Mouse (Mus musculus) right cerebral cortex, postnatal 14 days (tissue): ENCODE data around the gene Unc80.
A peak's percentile ranks its signal among the peaks of the same experiment; 100 is the strongest.
"Not testable (repeated sequence)": the region's sequence is repeated elsewhere in the genome, so short reads cannot be mapped to it uniquely, and the experiment has no call there.

ENCODE experiments used
- DNase-seq: peaks from one replicate; pipeline ENCODE4 v3.0.0; 2022

Unc80 gene

GRCm38 (mm10) chr1:66638177-66638576 is 170.0 kb downstream of the Unc80 start:
- DNase-seq, result no peak

DNA sequence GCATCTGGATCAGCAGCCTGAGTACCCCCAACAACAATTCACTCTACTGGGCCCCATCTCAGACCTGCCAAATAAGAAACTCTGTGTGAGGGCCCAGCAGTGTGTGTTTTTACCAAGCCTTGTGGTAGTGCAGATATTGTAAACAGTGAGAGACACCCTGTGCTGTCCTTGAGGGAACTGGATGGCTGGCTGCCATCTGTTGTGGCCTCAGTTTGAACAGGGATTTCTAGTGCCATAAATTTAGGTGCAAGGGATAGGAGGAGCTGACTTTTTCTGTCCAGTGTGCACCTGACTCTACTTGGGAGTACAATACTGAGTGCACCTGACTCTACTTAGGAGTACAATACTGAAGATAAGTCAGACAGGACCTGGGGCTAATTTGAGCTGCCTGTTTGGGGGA is 178.7 kb downstream of the Unc80 start:
- no peak for DNase-seq

- peak; percentile 14 for DNase-seq
These were observed 181.4 kb downstream of the Unc80 start for GRCm38 (mm10) chr1:66649568-66649967.

- no peak for DNase-seq
These were observed 181.8 kb downstream of the Unc80 start for GRCm38 (mm10) chr1:66650006-66650405.

DNA sequence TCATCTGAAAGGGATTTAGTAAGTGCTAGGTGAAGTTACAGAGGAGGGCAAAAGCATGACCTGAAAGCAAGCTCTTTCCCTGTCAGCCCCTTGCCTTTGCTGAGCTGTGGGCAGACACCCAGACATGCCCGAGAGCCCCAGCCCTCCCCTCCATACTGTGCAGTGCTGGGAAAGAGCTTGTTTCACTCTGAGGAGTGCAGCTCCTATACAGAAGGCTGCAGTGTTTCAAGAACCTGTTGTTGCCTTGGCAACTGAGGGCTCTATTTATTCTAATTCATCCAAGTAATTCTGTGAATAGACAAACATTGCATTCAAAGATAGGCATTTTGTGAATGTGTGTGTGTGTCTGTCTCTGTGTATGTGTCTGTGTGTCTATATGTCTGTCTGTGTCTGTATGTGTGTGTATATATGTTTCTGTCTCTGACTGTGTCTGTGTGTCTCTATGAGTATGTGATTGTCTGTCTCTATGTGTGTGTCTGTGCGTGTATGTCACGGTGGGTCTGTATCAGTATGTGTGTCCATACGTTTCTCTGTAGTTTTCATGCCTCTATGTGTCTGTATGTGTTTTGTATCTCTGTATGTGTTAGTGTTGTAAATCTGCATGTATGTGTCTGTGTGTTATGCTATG is 187.1 kb downstream of the Unc80 start:
- peak; percentile 15 for DNase-seq

GRCm38 (mm10) chr1:66655747-66656119 is 187.6 kb downstream of the Unc80 start:
- DNase-seq, result no peak

DNA sequence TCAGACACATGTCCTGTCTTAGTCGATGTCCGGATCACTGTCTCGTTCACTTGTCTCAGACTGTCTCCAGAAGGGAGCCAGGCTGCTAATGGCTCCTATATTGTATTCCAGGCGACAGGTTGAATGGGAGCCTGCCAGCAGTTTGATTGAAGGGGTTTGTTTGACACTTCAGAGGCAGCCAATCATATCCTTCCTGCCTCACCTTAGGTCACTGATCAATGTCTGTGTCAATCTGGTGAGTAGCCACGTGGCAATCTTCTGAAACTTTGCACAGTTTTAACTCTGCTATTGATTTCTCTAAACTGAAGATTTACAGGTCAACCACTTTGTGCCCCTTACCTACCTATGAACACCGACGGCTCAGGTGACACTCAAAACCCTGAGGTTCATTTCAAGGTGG is 203.3 kb downstream of the Unc80 start:
- no peak for DNase-seq

DNA sequence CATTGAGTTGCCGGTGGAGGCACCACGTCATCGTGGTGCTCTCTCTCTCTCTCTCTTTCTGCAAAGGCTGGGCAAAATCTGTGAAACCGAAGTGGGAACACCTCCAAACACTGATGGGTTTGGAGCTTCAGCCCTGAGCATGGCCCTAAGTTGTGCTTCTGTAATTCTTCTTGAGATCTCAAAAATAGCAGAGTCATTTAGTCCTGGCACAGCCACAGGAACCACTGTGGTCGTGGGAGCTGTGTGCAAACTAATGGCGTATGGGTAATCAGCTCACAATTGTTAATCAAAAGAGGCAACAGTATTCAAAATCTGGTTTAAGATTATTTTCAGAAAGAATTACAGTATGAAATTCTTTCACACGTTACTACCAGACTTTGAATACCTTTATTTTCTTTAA is 204.6 kb downstream of the Unc80 start:
- no peak for DNase-seq

DNA sequence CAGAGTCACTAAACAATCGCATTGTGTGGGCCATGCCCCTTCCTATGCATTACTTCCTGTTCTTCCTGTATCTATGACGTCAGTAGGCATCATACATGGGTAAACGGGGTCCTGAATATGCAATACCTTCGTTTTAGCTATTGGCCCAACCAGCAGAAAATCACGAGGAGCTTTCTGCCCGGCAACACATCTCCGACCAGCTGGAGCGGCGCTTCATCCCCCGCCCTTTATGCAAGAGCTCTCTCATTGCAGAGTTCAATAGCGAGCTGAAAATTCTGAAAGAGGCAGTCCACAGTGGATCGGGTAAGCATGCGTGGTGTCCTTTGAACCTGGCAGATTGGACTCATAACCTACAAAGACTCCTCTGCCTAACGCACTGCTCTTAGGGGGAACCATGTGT is 209.8 kb downstream of the Unc80 start:
- DNase-seq, result no peak

- no peak for DNase-seq
These were observed 210.5 kb downstream of the Unc80 start for GRCm38 (mm10) chr1:66678662-66679061.

DNA sequence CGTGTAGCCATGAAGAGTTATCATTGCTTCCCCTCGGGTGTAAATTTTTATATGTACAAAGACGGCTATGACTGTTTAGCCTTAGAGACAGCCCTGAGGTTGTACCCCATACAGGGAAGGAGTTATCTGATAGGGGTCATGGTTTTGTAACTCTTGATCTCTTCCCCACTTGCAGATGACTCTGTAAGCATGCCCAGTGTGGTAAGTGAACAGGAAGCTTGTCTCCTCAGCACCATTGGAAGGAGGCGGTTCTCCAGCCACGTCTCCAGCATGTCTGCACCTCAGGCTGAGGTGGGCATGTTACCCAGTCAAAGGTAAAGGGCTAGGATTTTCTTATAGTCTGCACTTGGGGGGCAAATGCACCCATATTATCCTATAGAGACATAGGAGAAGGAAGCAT is 214.8 kb downstream of the Unc80 start:
- DNase-seq, result no peak

DNA sequence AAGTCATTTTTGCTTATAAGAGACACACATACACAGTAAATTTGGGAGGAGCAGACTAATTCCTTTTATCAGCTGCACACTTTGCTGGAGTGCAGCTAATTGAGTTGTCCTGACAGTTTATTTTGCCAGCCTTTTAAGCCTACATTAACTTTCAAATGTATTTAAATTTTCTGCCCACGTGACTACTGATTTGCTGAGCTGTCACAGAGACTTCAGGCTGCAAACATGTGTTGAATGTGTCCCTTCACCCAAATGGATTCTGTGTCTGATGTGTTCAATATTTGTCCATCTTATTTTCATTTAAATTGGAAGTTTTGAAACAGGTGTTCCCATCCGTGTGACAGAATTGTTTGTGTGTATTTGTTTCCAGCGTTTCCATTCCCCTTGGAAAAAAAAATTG is 223.6 kb downstream of the Unc80 start:
- no peak for DNase-seq

- no peak for DNase-seq
These were observed 224.1 kb downstream of the Unc80 start for GRCm38 (mm10) chr1:66692308-66692707.

DNA sequence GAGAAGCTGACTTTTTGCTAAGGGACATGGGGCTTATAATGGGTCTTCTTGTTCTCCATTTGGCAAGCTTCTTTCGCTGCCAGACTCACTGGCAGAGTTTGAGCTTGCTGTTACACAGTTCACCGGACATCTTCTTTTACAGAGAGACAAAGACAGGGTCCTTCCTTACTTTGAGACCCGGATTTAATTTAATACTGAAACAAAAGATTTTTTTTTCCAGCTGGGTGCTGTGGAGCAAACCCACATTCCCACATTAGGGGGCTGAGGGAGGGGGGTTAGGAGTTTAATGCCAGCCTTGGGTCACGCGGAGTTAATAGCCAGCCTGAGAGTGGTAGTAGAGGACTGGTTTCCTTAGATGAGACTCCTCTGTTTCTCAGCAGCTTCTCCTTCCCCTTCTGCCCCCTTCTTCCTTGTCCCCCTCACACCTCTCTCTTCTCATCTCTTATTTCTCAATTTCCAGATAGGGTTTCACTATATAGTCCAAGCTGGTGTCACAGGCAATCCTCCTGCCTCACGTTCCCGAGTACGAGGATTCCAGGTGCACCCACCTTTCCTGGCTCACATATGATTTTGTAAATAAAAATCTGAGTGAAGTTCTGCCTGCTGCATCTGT is 224.7 kb downstream of the Unc80 start:
- DNase-seq, result no peak

DNA sequence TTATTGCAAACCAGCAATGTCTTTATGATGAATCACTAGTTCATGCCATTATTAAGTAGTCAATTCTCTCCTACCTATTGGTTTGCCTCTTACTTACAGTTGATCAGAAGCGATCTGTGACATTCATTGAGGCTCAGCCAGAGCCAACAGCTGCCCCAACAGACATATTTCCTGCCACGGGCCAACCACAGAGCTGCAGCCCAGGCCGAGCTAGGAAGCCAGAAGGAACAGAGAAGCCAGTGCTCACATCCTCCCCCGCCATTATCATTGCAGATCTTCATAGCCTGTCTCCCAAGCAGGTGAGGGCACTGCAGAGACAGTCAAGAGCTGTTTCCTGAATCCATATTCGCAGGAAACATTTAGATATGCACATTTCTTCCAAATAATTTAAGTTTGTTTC is 226.1 kb downstream of the Unc80 start:
- no peak for DNase-seq

- DNase-seq, result no peak
These were observed 227.1 kb downstream of the Unc80 start for GRCm38 (mm10) chr1:66695296-66695695.

GRCm38 (mm10) chr1:66699630-66700029 is 231.5 kb downstream of the Unc80 start:
- not testable (repeated sequence) for DNase-seq

DNA sequence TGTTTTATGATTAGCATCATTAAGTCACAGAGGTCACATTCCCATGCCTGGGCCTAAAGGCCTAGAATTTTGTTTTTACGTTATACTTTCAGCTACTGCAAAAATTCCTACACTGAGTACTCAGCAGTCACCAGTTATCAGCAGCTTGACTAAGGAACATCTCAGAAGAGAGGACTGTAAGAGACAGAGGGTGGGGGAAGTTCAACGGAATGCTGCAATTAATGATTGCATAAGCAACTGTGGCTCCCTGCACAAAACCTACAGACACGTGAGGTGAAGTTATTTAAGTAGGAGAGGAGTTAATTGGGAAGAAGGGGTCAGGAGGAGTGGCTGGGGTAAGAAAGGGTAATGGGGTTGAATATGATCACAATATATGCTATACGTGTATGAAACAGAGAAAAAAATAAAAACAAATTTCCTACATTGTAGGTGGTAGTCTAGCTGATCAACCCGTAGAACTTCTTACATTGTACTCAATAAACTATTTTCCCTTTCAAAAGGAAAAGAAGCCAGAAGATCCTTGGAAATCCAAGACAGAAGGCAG is 232.1 kb downstream of the Unc80 start:
- DNase-seq, result no peak

DNA sequence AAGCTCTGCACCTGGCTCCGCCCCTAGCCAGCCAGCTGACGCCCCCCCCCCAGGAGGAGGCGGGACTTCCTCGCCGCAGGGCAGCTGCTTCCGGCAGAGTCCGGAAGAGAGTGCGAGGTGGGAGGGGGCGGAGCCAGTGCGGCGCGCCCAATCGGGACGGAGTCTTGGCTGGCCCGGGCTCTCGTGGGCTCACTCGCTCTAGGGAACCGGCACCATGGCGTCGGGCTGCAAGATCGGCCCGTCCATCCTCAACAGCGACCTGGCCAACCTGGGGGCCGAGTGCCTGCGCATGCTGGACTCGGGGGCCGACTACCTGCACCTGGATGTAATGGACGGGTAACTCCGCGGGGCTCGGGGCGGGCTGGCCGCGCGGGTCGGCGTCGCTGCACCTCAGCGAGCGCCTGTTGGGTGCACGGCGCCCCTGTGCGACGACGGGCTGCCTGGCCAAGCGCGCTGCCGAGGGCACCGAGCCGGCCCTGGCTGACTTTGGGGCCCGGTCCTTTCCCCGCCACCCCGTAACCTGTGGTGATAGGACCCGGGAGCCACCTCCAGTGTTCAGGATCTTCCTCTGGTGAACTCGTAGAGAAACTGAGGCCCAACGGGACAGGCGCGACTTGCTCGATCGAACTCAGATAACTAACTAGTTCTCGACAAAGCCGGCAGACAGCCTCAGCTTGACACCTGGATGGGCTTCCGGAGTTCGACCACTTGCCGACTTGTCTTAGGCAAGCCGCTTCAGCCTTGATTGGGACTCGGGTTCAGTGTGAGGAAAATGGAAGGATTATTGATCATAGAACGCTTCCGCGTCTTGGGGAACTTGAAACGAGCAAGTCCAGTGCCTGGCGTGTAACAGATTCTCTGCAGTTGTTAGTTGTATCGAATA is 232.8 kb downstream of the Unc80 start, which contains the start of gene Rpe:
TSS of gene Rpe (plus strand) at position 139 of the 883 bp plus-strand sequence.
- DNase-seq, result peak; percentile 93

GRCm38 (mm10) chr1:66701576-66701940 is 233.4 kb downstream of the Unc80 start:
- DNase-seq, result no peak

- no peak for DNase-seq
These were observed 234.6 kb downstream of the Unc80 start for GRCm38 (mm10) chr1:66702623-66703345.

- DNase-seq, result no peak
These were observed 236.4 kb downstream of the Unc80 start for GRCm38 (mm10) chr1:66704523-66704922.

- DNase-seq, result no peak
These were observed 244.7 kb downstream of the Unc80 start for GRCm38 (mm10) chr1:66712859-66713258.
